ENCODE assay signal across 8 mouse cellular contexts in the genomic region with DNA sequence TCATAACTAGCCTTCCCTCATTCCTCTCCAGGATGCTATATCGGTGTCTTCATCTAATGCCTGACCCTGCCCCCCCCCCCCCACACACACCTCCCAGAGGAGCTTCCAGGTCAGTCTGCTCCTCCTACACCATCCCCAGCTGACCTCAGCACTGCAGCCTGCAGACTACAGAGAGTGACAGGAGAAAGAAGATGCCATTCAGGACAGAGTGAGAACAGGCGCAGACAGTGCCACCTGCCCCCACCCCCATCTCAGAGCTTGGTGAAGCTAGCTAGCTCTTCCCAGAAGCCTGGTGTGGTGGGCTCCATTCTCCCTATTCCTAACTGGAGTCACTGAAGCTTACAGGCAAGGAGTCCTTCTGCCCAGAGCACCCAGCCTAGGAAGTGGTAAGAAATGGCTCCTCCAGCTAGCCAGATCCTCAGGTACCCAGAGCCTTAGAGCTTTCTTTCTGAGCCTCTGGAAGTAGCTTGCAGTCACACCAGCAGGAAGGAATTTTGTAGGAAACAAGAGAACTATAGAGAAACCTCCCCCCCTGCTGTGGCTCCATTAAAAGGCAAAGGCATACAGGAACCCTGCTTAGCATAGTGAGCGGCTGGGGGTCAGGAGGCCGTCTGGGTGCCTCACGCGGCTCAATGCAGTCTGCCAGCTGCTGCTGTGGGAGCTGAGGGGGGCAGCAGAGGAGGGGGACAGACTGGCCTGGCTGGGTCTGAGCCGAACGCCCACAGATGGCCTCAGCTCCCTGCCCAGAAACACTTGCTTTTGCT. TPM values are rescaled to one million over a fixed set of nuclear protein-coding genes. Genes with fewer than 3 reads are reported as not detected.
DNase-seq lines count a peak whose midpoint lies in the region; ATAC-seq lines count a peak whose summit lies in the region.

No protein-coding gene starts in this region.

- no peak overlapping the region for H3K27ac ChIP-seq in lung, embryonic 16.5 days (ENCODE audit: low read length)
- peak overlapping the region; percentile 84 for H3K27ac ChIP-seq in forebrain, embryonic 13.5 days
- H3K27ac ChIP-seq in intestine, embryonic 16.5 days (ENCODE audit: low read length): no peak overlapping the region

- H3K9ac ChIP-seq in lung, embryonic 16.5 days (ENCODE audit: low read length): no peak overlapping the region
- H3K9ac ChIP-seq in forebrain, embryonic 13.5 days: peak overlapping the region; percentile 27; the same call in 1 of the 2 replicates
- no peak overlapping the region for H3K9ac ChIP-seq in intestine, embryonic 16.5 days (ENCODE audit: low read depth, low read length)

- ATAC-seq in lung, embryonic 16.5 days (ENCODE audit: low read depth): peak; percentile 75
- ATAC-seq in forebrain, embryonic 13.5 days: peak; percentile 90
- ATAC-seq in intestine, embryonic 16.5 days: no peak; the same call in 1 of the 2 replicates

- H3K4me3 ChIP-seq in lung, embryonic 16.5 days (ENCODE audit: low read length): no peak overlapping the region
- H3K4me3 ChIP-seq in forebrain, embryonic 13.5 days: no peak overlapping the region
- H3K4me3 ChIP-seq in intestine, embryonic 16.5 days (ENCODE audit: low read length): no peak overlapping the region

- H3K36me3 ChIP-seq in lung, embryonic 16.5 days (ENCODE audit: control insufficient read depth, insufficient read depth, low read length): no peaks in the 10 kb centered on the region
- no peaks in the 10 kb centered on the region for H3K36me3 ChIP-seq in forebrain, embryonic 13.5 days (ENCODE audit: poor library complexity, severe bottlenecking)
- H3K36me3 ChIP-seq in intestine, embryonic 16.5 days (ENCODE audit: control insufficient read depth, insufficient read depth, low read length): no peaks in the 10 kb centered on the region

- no peak for DNase-seq in lung, adult 18-20 months
- peak; percentile 60 for DNase-seq in kidney, postnatal 14 days
- DNase-seq in retina, postnatal 1 day: peak; percentile 81
- no peak for DNase-seq in thymus, postnatal 25 days
- no peak for DNase-seq in yolk sac, embryonic 10.5 days (ENCODE audit: low spot score)

- H3K9me3 ChIP-seq in lung, embryonic 16.5 days (ENCODE audit: control insufficient read depth, low read length): no peaks in the 10 kb centered on the region
- no peaks in the 10 kb centered on the region for H3K9me3 ChIP-seq in forebrain, embryonic 13.5 days (replicated peaks)
- H3K9me3 ChIP-seq in intestine, embryonic 16.5 days (ENCODE audit: control insufficient read depth, low read length): no peaks in the 10 kb centered on the region

- 24% methylated on average over 8 of the region's 8 CpGs for WGBS in lung, embryonic 16.5 days
- 4% methylated on average over 8 of the region's 8 CpGs for WGBS in forebrain, embryonic 13.5 days
- 41% methylated on average over 8 of the region's 8 CpGs for WGBS in intestine, embryonic 16.5 days

- no peak overlapping the region for H3K4me2 ChIP-seq in lung, embryonic 16.5 days (ENCODE audit: low read depth, low read length)
- H3K4me2 ChIP-seq in forebrain, embryonic 13.5 days: peak overlapping the region; percentile 35
- H3K4me2 ChIP-seq in intestine, embryonic 16.5 days (ENCODE audit: low read depth, low read length): no peak overlapping the region

- H3K27me3 ChIP-seq in lung, embryonic 16.5 days (ENCODE audit: control insufficient read depth, insufficient read depth, low read depth, low read length): no peaks in the 10 kb centered on the region
- H3K27me3 ChIP-seq in forebrain, embryonic 13.5 days: no peaks in the 10 kb centered on the region
- H3K27me3 ChIP-seq in intestine, embryonic 16.5 days (replicated peaks; ENCODE audit: control insufficient read depth, insufficient read depth, low read length): no peaks in the 10 kb centered on the region

- peaks cover 10% of the 10 kb centered on the region for H3K4me1 ChIP-seq in lung, embryonic 16.5 days (replicated peaks; ENCODE audit: control insufficient read depth, insufficient read depth, low read length)
- H3K4me1 ChIP-seq in forebrain, embryonic 13.5 days: peaks cover 48% of the 10 kb centered on the region
- H3K4me1 ChIP-seq in intestine, embryonic 16.5 days (ENCODE audit: control insufficient read depth, insufficient read depth, low read length): no peaks in the 10 kb centered on the region

RNA-seq across cellular contexts. Expression of a gene that starts 13.1 kb away (rescaled TPM):
- polyA plus RNA-seq in lung, embryonic 16.5 days (2015; fragmentation: Nextera tagmentation; extraction: Ambion mirVana): 137 and 147 TPM in 2 replicates
- 10.4 and 10.6 TPM in 2 replicates for polyA plus RNA-seq in forebrain, embryonic 13.5 days (2015; fragmentation: Nextera tagmentation; extraction: Ambion mirVana)
- 20.2 and 23.4 TPM in 2 replicates for polyA plus RNA-seq in intestine, embryonic 16.5 days (2015; fragmentation: Nextera tagmentation; extraction: Ambion mirVana)

RNA-seq across cellular contexts. Expression of a gene that starts 14.2 kb away (rescaled TPM):
- 0.31 and 0.64 TPM in 2 replicates for polyA plus RNA-seq in lung, embryonic 16.5 days (2015; fragmentation: Nextera tagmentation; extraction: Ambion mirVana)
- polyA plus RNA-seq in forebrain, embryonic 13.5 days (2015; fragmentation: Nextera tagmentation; extraction: Ambion mirVana): 0.19 and 0.26 TPM in 2 replicates
- polyA plus RNA-seq in intestine, embryonic 16.5 days (2015; fragmentation: Nextera tagmentation; extraction: Ambion mirVana): 0.12 and 0.31 TPM in 2 replicates

RNA-seq across cellular contexts. Expression of a gene that starts 42.7 kb away (rescaled TPM):
- 0.21 and 0.43 TPM in 2 replicates for polyA plus RNA-seq in lung, embryonic 16.5 days (2015; fragmentation: Nextera tagmentation; extraction: Ambion mirVana)
- polyA plus RNA-seq in forebrain, embryonic 13.5 days (2015; fragmentation: Nextera tagmentation; extraction: Ambion mirVana): 0.14 TPM in 1 of 2 replicates, not detected in the other
- 0.22 and 0.27 TPM in 2 replicates for polyA plus RNA-seq in intestine, embryonic 16.5 days (2015; fragmentation: Nextera tagmentation; extraction: Ambion mirVana)

Comparison
In these comparisons a context has a peak if more than half of its experiments do, and no peak if none do; other contexts are left out.
1. DNase-seq: peak in kidney, postnatal 14 days (single experiment) and retina, postnatal 1 day (single experiment); none in lung, adult 18-20 months (0 of 2), thymus, postnatal 25 days (single experiment) and yolk sac, embryonic 10.5 days (single experiment).